Mouse (Mus musculus): Measurements from ENCODE around the gene Mical1. TPM values are rescaled to one million over a fixed set of nuclear protein-coding genes. Genes with fewer than 3 reads are reported as not detected.

Mical1 gene
- total and polyA plus RNA-seq, 2 experiments from 2014 or later, result 36.1 to 60.4 TPM

DNA sequence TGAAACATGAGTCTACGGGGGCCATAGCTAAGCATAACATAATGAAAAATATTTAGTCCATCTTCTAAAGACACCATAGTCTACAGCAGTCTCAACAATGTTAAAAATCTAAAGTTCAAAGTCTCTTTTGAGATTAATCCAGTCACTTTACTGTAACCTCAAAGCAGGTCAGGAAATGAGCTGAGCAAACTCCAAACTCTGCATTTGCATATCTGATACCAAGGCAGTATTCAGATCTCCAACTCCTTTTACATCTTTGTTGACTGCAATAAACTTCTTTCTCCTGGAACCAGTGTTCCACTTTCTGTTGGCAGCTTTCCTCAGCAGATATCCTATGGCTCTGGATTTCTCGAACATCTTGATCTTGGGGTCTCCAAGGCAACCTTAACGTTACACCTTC lies 5.4 kb upstream of the Mical1 start:
- Histone ChIP-seq H3K27me3 (ENCODE audit: control insufficient read depth, insufficient read depth, low read length) (no peaks in the 10 kb centered on the region), H3K4me3 (ENCODE audit: low read depth, low read length) (no peak overlapping the region), H3K4me2 (ENCODE audit: low read depth, low read length) (no peak overlapping the region), H3K27ac (ENCODE audit: low read depth) (no peak overlapping the region), H3K4me1 (ENCODE audit: control insufficient read depth, insufficient read depth) (peaks cover 19% of the 10 kb centered on the region), H3K36me3 (replicated peaks; ENCODE audit: control insufficient read depth, insufficient read depth, low read length) (no peaks in the 10 kb centered on the region; the same call in 1 of the 2 replicates), H3K9ac (replicated peaks; ENCODE audit: low read depth, low read length) (no peak overlapping the region), H3K9me3 (replicated peaks; ENCODE audit: control insufficient read depth, low read length) (no peaks in the 10 kb centered on the region)
- WGBS, result 77% methylated on average over 3 of the region's 3 CpGs
- TF ChIP-seq EP300 (IDR thresholded peaks at IDR 0.05; ENCODE audit: low read depth) (no peak), CTCF (IDR thresholded peaks at IDR 0.05; ENCODE audit: low read depth) (no peak)
- DNase-seq (ENCODE audit: low spot score), result no peak
- ATAC-seq (ENCODE audit: insufficient read depth, low read depth), result no peak

DNA sequence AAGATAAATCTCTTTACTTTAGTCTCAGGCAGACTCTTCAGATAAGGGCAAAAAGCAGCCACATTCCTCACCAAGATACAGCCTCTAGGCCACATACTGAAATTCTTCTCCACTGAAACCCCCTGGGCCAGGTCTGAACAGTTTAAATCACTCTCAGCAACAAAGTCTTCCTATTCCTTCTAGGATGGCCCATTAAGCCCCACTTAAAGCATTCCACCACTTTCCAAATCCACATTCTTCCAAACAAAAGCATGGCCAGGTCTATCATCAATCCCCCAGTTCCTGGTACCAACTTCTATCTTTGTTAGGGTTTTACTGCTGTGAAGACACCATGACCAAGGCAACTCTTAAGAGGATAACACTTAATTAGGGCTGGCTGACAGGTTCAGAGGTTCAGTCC lies 3.6 kb upstream of the Mical1 start:
- no peak overlapping the region for H3K4me3 ChIP-seq (ENCODE audit: low read depth, low read length)
- no peak overlapping the region for H3K27ac ChIP-seq (ENCODE audit: low read depth)
- H3K36me3 ChIP-seq (replicated peaks; ENCODE audit: control insufficient read depth, insufficient read depth, low read length), result no peaks in the 10 kb centered on the region
- no peaks in the 10 kb centered on the region for H3K27me3 ChIP-seq (ENCODE audit: control insufficient read depth, insufficient read depth, low read length)
- TF ChIP-seq CTCF (IDR thresholded peaks at IDR 0.05; ENCODE audit: low read depth) (no peak), EP300 (IDR thresholded peaks at IDR 0.05; ENCODE audit: low read depth) (no peak)
- peaks cover 23% of the 10 kb centered on the region for H3K4me1 ChIP-seq (ENCODE audit: control insufficient read depth, insufficient read depth)
- H3K9me3 ChIP-seq (replicated peaks; ENCODE audit: control insufficient read depth, low read length), result no peaks in the 10 kb centered on the region
- DNase-seq (ENCODE audit: low spot score), result no peak
- H3K4me2 ChIP-seq (ENCODE audit: low read depth, low read length), result no peak overlapping the region
- H3K9ac ChIP-seq (replicated peaks; ENCODE audit: low read depth, low read length), result no peak overlapping the region
- no peak for ATAC-seq (ENCODE audit: insufficient read depth, low read depth)

DNA sequence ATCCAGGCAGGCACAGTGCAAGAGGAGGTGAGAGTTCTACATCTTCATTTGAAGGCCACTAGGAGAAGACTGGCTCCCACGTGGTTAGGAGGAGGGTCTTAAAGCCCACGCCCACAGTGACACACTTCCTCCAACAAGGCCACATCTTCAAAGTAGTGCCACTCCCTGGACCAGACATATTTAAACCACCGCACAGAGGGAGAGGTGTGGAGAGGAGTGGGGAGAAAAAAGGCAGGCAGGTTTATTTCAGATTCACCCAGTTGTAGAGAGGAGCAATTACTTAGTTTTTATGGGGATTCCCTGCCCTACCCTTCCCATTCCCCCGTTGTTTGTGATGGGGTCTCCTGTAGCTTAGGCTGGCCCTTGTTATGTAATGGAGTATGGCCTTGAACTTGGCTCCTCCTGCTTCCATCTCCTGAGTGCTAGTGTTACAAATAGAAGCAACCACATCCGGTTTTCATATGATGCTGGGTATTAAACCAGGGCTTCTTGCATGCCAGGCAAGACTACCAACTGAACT lies 3.1 kb upstream of the Mical1 start:
- peaks cover 25% of the 10 kb centered on the region for H3K4me1 ChIP-seq (ENCODE audit: control insufficient read depth, insufficient read depth)
- peak overlapping the region; percentile 85 for H3K27ac ChIP-seq (ENCODE audit: low read depth)
- H3K36me3 ChIP-seq (replicated peaks; ENCODE audit: control insufficient read depth, insufficient read depth, low read length), result no peaks in the 10 kb centered on the region
- no peak overlapping the region for H3K4me2 ChIP-seq (ENCODE audit: low read depth, low read length)
- no peak overlapping the region for H3K4me3 ChIP-seq (ENCODE audit: low read depth, low read length)
- WGBS, result 74% methylated on average over 5 of the region's 5 CpGs
- H3K9ac ChIP-seq (replicated peaks; ENCODE audit: low read depth, low read length), result no peak overlapping the region
- H3K9me3 ChIP-seq (replicated peaks; ENCODE audit: control insufficient read depth, low read length), result no peaks in the 10 kb centered on the region
- no peak for ATAC-seq (ENCODE audit: insufficient read depth, low read depth)
- TF ChIP-seq CTCF (IDR thresholded peaks at IDR 0.05; ENCODE audit: low read depth) (no peak), EP300 (IDR thresholded peaks at IDR 0.05; ENCODE audit: low read depth) (no peak)
- H3K27me3 ChIP-seq (ENCODE audit: control insufficient read depth, insufficient read depth, low read length), result no peaks in the 10 kb centered on the region
- no peak for DNase-seq (ENCODE audit: low spot score)

DNA sequence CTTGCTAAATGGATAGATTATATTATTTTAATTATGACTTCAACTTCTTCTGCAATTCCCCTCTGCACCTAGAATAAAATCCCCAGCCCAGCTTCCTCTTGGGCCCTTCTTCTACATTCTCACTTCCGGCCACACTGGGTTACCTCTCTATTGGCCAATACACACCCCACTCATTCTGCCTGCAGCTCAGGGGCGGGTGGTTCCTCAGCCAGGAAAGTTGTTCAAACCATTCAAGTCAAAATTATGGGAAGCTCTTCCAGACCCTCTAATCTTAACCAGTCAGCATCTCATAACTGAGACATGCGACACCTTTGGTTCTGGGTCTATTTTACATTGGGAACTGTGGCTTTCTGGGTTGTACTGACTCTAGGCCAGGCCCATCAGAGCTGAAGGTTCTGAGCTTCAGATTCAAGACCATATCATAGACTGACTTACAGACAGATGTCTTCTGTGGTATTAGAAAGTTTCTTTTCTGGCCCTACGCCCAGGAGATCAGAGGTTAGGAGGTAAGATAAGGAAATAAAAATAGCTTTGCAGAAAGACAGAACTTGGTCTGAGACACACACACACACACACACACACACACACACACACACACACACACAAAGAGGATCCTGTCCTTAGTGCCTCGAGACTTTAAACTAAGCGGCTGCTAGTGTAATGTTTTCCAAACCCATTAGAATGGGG lies 2.2 kb upstream of the Mical1 start:
- Histone ChIP-seq H3K9ac (replicated peaks; ENCODE audit: low read depth, low read length) (no peak overlapping the region), H3K36me3 (replicated peaks; ENCODE audit: control insufficient read depth, insufficient read depth, low read length) (peaks cover 3% of the 10 kb centered on the region; the same call in 1 of the 2 replicates), H3K4me1 (ENCODE audit: control insufficient read depth, insufficient read depth) (peaks cover 28% of the 10 kb centered on the region), H3K27me3 (ENCODE audit: control insufficient read depth, insufficient read depth, low read length) (no peaks in the 10 kb centered on the region), H3K4me3 (ENCODE audit: low read depth, low read length) (no peak overlapping the region), H3K4me2 (ENCODE audit: low read depth, low read length) (no peak overlapping the region), H3K9me3 (replicated peaks; ENCODE audit: control insufficient read depth, low read length) (no peaks in the 10 kb centered on the region), H3K27ac (ENCODE audit: low read depth) (peak overlapping the region; percentile 85)
- ATAC-seq (ENCODE audit: insufficient read depth, low read depth), result peak; percentile 17
- WGBS, result 17% methylated on average over 6 of the region's 6 CpGs
- no peak for TF ChIP-seq CTCF (IDR thresholded peaks at IDR 0.05; ENCODE audit: low read depth)
- TF ChIP-seq EP300 (IDR thresholded peaks at IDR 0.05; ENCODE audit: low read depth), result peak; percentile 91
- DNase-seq (ENCODE audit: low spot score), result peak; percentile 85

DNA sequence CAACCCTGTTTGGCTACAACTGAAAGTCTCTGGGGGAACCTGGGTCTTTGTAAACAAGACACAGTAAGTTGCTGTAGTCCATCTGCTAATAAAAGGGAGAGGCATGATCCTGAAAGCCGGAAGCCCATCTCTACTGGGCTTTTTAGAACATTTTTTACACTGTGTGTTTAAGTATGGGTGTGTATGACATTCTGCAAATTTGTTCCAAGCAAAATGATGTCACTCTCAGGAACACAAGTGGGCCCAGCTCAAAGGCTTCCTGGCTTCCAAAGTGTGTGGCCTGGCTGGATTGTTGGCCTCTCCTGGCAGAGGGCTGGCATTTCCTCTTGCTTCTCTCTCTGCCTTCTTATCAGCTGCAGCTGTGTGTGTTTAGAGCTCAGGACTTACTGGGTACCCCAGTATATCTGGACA lies 1.1 kb upstream of the Mical1 start:
- DNase-seq (ENCODE audit: low spot score), result peak; percentile 67
- Histone ChIP-seq H3K4me1 (ENCODE audit: control insufficient read depth, insufficient read depth) (peaks cover 28% of the 10 kb centered on the region), H3K36me3 (replicated peaks; ENCODE audit: control insufficient read depth, insufficient read depth, low read length) (peaks cover 14% of the 10 kb centered on the region), H3K9me3 (replicated peaks; ENCODE audit: control insufficient read depth, low read length) (no peaks in the 10 kb centered on the region), H3K4me2 (ENCODE audit: low read depth, low read length) (peak overlapping the region; percentile 94; the same call in 1 of the 2 replicates), H3K4me3 (ENCODE audit: low read depth, low read length) (no peak overlapping the region), H3K27ac (ENCODE audit: low read depth) (peak overlapping the region; percentile 85), H3K27me3 (ENCODE audit: control insufficient read depth, insufficient read depth, low read length) (no peaks in the 10 kb centered on the region), H3K9ac (replicated peaks; ENCODE audit: low read depth, low read length) (no peak overlapping the region)
- TF ChIP-seq EP300 (IDR thresholded peaks at IDR 0.05; ENCODE audit: low read depth) (0 out of 2 replicates have a peak, but pooled peaks have one; percentile 30), CTCF (IDR thresholded peaks at IDR 0.05; ENCODE audit: low read depth) (no peak)
- WGBS, result 27% methylated on average over 1 of the region's 1 CpGs
- no peak for ATAC-seq (ENCODE audit: insufficient read depth, low read depth)

DNA sequence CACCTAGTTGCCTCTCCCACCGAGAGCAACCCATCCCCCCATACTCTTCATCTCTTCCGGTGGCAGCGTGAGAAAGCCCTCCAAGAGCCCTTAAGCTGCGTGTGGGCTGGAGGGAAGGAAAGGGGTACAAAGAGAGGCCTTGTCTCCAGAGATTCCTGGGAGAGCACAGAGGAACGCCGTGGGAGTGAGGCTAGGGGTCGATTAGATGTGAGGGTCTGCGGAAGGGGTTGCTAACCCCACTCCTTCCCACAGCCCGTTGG lies 834 bp downstream of the Mical1 start:
- peaks cover 28% of the 10 kb centered on the region for H3K36me3 ChIP-seq (replicated peaks; ENCODE audit: control insufficient read depth, insufficient read depth, low read length)
- ATAC-seq (ENCODE audit: insufficient read depth, low read depth) (no peak), DNase-seq (ENCODE audit: low spot score) (no peak)
- no peaks in the 10 kb centered on the region for H3K9me3 ChIP-seq (replicated peaks; ENCODE audit: control insufficient read depth, low read length)
- H3K9ac ChIP-seq (replicated peaks; ENCODE audit: low read depth, low read length), result peak overlapping the region; percentile 81
- H3K27ac ChIP-seq (ENCODE audit: low read depth), result peak overlapping the region; percentile 85
- H3K4me1 ChIP-seq (ENCODE audit: control insufficient read depth, insufficient read depth), result peaks cover 31% of the 10 kb centered on the region
- no peaks in the 10 kb centered on the region for H3K27me3 ChIP-seq (ENCODE audit: control insufficient read depth, insufficient read depth, low read length)
- peak overlapping the region; percentile 94 for H3K4me2 ChIP-seq (ENCODE audit: low read depth, low read length)
- WGBS, result 2% methylated on average over 9 of the region's 9 CpGs
- no peak for TF ChIP-seq CTCF (IDR thresholded peaks at IDR 0.05; ENCODE audit: low read depth)
- TF ChIP-seq EP300 (IDR thresholded peaks at IDR 0.05; ENCODE audit: low read depth), result no peak
- peak overlapping the region; percentile 69 for H3K4me3 ChIP-seq (ENCODE audit: low read depth, low read length)

Data from heart, postnatal 0 days (tissue).